Mouse (Mus musculus) layer of hippocampus, postnatal 25 days (tissue): ENCODE results near the gene St6gal1. TPM values are rescaled to one million over a fixed set of nuclear protein-coding genes. Genes with fewer than 3 reads are reported as not detected.

ENCODE experiments used
- DNase-seq, 2 experiments: peaks; one replicate each; pipeline ENCODE4 v3.0.0; 2022; ENCODE audit warnings: mixed read lengths in 2 of 2, low spot score in 1 of 2; ENCODE audit errors: extremely low spot score in 1 of 2
- total RNA-seq, 2 experiments: library from RNA; stranded (reverse); gene quantifications; 2 replicates each; pipeline ENCODE4 v1.2.3; 2021

Gene St6gal1
- total RNA-seq, 2 experiments from 2014 or later, result 13.2 to 15.2 TPM

DNA sequence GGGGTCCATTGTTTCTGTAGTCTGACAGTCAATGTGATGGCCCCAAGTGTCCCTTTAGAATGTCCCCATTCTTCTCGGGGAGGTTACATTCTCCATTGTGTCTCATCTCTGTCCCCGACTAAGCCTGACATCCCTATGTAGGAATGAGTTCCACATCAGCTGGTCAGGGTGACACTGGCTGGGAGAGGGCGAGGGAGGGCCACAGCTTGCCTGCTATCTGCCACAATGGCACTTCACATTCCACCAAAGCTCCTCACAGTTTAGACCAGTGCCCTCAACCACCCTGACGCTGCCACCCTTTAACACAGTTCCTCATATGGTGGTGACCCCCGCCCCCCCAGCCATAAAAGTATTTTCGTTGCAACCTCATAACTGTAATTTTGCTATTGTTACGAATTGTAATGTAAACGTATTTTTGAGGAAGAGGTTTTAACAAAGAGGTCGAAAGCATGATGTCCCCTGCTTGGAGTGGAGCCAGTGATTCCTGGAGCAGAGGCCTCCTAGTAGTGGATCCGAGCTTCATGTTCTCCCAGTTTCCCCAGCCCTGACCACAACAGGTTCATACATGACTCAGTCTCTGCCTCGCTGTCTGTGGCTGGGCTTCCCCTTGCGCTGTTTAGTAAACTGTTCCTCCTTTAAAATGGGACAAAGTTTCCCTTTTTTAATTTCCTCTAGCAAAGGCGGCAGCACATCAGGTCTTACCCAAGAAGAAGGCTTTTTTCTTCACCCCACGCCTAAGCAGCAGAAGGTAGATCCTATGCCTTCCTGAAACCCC, 47.4 kb downstream of the St6gal1 start:
- DNase-seq, result no peak

- no peak for DNase-seq
Measured at GRCm38 (mm10) chr16:23272521-23273230, 48.1 kb downstream of the St6gal1 start.

DNA sequence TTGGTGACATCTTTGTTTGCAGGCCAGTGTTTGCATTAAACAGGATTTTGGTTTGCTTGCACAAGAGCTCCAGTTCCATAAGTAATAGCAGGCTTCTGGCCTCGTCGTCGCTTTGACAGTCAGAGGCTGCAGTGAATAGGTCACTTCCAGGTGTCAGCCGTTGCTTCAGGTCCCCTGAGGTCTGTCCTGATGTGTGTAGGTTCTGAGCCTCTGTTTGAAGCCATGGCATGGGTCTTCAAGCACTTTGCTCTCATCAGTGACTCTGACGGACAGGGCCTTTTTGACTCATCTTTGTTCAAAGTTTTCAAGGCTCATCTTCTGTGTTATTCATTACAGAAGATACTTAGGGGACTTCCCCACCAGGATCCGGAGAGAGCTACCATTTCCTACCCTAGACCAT, 49.5 kb downstream of the St6gal1 start:
- no peak for DNase-seq

GRCm38 (mm10) chr16:23274606-23275310, 50.2 kb downstream of the St6gal1 start:
- DNase-seq, result no peak

- DNase-seq, result no peak
Measured at GRCm38 (mm10) chr16:23275661-23276060, 51.1 kb downstream of the St6gal1 start.

GRCm38 (mm10) chr16:23279879-23280741, 55.6 kb downstream of the St6gal1 start:
- DNase-seq, result no peak

- DNase-seq, result no peak
Measured at GRCm38 (mm10) chr16:23280742-23281090, 56.2 kb downstream of the St6gal1 start.

GRCm38 (mm10) chr16:23282241-23282640, 57.7 kb downstream of the St6gal1 start:
- no peak for DNase-seq

- DNase-seq, result no peak
Measured at GRCm38 (mm10) chr16:23282941-23283340, 58.4 kb downstream of the St6gal1 start.

DNA sequence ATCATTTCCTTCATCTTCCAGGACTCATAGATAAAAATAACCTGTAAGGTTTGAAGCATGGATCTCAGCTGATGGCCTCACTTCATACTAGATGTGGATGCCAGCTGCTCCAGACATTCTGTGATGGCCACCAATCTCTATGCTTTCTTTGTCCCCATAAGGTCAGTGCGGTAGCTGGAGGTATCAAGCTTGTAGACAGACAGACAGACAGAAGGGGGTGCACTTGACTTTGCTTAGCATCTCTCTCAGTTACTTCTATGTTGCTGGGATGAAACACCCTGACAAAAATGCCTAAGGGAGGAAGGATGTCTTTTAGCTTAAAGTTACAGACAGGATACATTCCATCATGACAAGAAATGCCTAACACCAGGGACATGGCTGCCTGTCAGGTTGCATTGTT, 59.1 kb downstream of the St6gal1 start:
- DNase-seq, result no peak

DNA sequence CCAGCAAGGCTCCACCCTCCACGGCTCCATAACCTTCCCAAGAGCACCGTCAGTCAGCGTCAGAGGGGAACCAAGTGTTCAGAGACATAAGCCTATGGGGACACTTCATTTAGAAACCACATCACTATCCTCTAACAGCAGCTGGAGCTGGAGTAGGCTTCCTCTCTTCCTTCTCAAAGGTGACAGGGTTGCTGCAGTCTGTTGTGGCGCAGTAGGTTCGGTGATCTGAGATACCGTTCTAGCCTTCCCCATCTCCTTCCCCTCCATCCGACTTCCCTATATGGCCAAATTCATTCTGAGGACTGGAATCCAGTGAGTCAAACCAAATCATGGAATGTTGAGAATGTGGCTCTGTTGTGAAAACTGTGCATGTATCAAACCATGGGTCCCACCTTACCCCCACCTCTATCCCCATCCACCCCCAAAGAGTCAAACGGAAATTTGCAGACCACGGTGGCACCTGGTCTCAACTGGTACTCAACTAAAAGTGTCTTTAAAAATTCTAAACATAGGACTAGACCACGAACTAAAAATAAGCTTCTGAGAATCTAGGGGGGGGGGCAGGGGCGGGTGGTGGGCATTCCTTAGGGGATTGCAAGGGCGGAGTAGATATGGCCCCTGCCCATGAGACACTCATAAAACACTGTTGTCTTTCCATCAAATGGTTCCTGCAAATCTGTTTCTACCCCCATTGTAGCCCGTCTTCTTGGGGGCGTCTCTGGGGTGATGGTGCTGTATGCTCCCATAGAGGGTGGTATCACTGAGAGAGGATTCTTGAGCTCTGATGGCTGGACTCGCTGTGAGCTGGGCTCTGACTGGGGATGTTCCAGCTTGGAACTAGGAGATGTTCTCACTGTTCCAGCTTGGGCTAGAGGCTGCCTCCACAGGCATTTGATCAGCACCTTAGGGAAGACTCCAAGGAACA, 60.2 kb downstream of the St6gal1 start:
- DNase-seq, result no peak

GRCm38 (mm10) chr16:23286380-23287097, 62.0 kb downstream of the St6gal1 start:
- no peak for DNase-seq

DNA sequence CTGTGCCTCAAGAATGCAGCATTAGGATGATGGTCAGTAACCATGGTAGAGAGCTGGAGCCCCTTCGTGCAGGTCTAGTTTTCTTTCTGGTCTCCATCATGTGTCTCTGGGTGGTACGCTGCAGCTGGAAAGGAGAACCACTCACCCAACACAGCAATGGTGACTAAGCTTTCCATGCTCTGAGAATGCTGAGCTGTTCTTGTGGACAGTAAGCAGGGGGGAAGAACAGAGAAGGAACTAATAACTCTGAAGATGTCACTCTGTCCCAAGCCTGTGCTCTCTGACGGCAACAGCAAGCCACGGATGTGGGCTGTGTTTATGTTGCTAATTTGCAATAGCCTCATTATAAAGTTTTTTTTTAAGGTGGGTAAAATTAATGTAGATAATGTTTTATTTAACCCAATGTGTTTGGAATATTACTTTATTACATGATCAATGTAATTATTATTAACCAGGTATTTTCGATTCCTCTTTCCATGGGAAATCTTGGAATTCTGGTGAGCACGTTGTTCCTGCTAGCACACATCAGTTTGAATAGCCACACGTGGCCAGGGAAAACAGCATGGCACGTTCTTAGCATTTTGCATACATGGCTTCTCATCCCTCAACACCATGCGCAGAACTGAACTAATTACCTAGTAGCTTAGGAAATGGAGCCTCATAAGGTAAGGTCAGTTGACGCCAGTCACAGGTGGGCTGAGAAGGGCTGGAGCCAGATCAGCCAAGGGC, 62.9 kb downstream of the St6gal1 start:
- DNase-seq, result no peak

DNA sequence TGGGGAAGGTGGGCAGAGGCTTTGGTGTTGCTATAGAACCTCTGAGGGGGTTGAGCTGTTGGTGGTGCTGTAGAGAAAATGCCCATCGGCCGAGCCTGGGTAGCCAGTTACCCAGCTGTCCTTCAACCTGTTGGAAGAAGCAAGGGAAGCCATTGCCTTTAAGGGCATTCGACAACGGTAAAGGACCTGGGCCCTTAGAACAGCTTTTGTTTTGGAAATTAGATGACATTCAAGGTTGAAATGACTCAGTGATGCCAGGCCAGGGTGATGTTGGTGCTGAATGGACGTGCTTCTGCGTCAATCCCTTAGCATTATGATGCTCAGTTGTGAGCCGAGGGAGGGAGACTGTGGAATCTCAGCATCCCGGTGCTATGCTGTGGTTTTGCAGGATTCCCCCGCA, 63.6 kb downstream of the St6gal1 start:
- DNase-seq, result no peak

DNA sequence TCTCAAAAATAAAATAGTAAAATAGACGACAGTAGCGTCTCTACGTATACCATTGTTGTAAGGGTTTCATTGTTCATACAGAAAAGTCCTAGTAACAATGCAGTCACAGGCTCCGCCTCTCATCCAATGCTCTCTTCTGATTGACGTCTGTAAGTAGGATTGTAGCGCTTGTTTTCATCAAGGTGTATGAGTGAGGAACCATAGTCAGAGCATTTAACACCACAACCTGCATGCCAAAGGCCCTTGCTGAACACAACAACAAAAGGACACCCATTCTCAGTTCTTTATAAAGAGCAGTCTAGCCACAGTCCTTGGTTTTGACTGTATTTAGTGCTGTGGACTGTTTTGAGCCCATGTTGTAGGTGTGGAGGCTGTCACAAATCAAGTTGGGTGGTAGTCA, 64.9 kb downstream of the St6gal1 start:
- no peak for DNase-seq

DNA sequence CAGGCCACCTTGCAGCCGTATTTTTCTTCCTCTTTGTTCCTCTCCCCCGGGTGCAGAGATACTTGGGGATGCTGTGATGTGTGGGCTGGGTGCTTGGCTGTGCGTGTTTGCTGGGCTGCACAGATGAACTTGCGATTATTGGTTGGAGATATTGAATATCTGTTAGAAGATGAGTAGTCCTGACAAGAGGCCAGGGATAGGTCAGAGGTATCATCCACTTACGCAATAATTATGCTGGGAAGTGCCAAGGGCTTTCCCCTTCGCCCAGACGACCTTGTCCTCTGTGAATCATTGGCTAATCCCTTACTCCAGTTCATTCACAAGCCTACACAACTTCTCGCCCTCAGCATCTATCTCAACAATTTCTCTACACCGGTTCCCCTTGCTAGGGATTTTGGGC, 65.6 kb downstream of the St6gal1 start:
- no peak for DNase-seq

DNA sequence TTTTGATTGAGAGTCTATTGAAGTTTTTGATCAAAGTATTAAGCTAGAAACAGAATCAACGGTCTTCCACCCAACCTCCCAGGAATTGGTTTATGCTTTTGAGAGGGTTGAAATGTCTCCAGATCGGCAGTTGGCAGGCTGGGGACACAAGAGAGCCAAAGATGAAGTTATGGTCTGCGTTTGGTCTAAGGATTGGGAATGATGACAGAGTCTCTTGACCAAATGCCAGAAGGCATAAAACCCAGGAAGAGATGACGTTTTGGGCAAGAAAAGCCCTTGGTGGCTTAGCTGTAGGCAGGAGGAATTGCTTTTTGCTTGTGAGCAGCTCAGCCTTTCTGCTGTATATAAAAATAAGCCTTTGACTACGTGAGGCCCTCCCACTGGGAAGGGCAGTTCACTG, 67.0 kb downstream of the St6gal1 start:
- no peak for DNase-seq

DNA sequence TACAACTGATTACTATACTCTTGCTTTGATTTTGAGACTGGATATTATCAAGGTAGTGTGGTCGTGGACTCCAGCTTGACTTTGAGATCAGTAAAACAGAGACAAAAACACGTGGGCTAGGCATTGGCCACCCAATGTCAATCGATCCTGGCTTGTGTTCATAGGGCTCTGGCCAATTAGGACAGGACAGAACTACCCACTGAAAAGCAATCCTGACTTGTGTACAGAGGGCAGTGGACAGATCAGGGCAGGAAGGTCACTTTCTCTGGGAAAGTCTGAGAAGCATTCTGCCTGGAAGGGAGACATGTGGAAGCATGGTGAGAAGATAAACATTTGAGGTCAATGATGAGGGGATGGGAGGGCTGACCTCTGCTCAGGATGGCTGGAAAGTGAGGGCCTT, 69.7 kb downstream of the St6gal1 start:
- DNase-seq, result no peak
